Mouse (Mus musculus): ENCODE measurements around the gene Gmeb2. TPM values are rescaled to one million over a fixed set of nuclear protein-coding genes. Genes with fewer than 3 reads are reported as not detected.

Gmeb2 gene
- polyA plus RNA-seq, 1 experiment, result 60.8 TPM

DNA sequence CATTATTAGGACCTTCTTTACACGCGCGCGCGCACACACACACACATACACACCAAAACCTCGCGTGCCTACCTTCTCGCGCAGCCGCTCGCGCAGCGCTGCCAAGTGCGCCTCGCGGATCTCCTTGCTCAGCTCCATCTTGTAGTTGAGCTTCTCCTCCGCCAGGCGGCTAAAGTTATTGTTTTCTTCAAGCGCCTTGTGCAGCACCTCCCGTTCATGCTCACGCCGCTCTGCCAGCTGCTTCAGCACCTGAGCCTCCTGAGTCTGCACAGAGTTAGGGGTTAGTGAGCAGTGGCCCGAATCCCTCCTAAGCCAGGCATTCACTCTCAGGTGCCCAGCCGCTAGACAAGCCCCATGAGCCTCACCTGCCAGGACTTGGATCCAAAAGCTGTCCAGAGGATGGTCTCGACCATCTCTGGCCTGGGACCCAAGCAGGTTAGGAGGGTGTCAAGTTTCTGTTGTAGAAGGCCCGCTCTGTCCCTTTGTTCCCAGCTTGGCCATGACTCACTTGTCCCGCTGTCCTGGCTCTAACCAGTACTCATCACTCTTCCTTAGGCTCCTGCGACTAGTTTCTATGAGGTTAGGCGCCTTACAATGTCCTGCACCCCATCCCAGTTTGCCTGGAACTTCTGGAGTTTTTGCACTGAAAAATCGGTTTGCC is 19.4 kb upstream of the Gmeb2 start:
- DNase-seq, result peak; percentile 67
- Histone ChIP-seq H3K4me3 (ENCODE audit: control insufficient read depth, insufficient read depth, low read length) (no peak overlapping the region), H3K4me1 (replicated peaks; ENCODE audit: control insufficient read depth, insufficient read depth, low read length) (no peaks in the 10 kb centered on the region), H3K36me3 (ENCODE audit: control insufficient read depth, insufficient read depth, low read length) (no peaks in the 10 kb centered on the region), H3K27me3 (ENCODE audit: control insufficient read depth, insufficient read depth, low read length) (peaks cover under 1% of the 10 kb centered on the region; the same call in 1 of the 2 replicates), H3K27ac (ENCODE audit: control insufficient read depth, insufficient read depth, low read length) (no peak overlapping the region)
- peak; percentile 62; the same call in 1 of the 2 replicates for TF ChIP-seq CTCF (IDR thresholded peaks at IDR 0.05; ENCODE audit: borderline replicate concordance, control insufficient read depth, extremely low read depth, insufficient read depth, low read length, poor library complexity)
- no peak for TF ChIP-seq POLR2A (IDR thresholded peaks at IDR 0.05; ENCODE audit: control insufficient read depth, extremely low read depth, insufficient read depth, low read length, poor library complexity)
- 37% methylated on average over 30 of the region's 30 CpGs for WGBS

DNA sequence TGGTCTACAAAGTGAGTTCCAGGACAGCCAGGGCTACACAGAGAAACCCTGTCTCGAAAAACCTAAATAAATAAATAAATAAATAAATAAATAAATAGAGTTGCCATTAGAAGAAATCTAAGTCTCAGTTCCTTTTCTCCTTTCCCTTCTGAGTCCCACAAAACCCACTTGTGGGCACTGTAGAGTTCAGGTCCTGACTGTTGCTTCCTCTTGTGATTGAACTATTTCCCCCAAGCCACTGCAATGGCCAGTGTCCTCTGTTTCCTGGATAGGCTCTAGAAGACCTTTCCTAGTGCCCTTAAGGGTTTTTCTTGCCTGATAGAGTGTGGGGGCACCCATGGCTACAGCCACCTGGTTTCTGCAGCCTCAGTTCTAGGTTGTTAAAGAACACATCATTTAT is 17.1 kb upstream of the Gmeb2 start:
- no peak for TF ChIP-seq POLR2A (IDR thresholded peaks at IDR 0.05; ENCODE audit: control insufficient read depth, extremely low read depth, insufficient read depth, low read length, poor library complexity)
- no peak for TF ChIP-seq CTCF (IDR thresholded peaks at IDR 0.05; ENCODE audit: borderline replicate concordance, control insufficient read depth, extremely low read depth, insufficient read depth, low read length, poor library complexity)
- Histone ChIP-seq H3K27me3 (ENCODE audit: control insufficient read depth, insufficient read depth, low read length) (no peaks in the 10 kb centered on the region), H3K27ac (ENCODE audit: control insufficient read depth, insufficient read depth, low read length) (no peak overlapping the region), H3K4me3 (ENCODE audit: control insufficient read depth, insufficient read depth, low read length) (no peak overlapping the region), H3K36me3 (ENCODE audit: control insufficient read depth, insufficient read depth, low read length) (no peaks in the 10 kb centered on the region), H3K4me1 (replicated peaks; ENCODE audit: control insufficient read depth, insufficient read depth, low read length) (no peaks in the 10 kb centered on the region)
- DNase-seq, result no peak
- 68% methylated on average over 1 of the region's 1 CpGs for WGBS

DNA sequence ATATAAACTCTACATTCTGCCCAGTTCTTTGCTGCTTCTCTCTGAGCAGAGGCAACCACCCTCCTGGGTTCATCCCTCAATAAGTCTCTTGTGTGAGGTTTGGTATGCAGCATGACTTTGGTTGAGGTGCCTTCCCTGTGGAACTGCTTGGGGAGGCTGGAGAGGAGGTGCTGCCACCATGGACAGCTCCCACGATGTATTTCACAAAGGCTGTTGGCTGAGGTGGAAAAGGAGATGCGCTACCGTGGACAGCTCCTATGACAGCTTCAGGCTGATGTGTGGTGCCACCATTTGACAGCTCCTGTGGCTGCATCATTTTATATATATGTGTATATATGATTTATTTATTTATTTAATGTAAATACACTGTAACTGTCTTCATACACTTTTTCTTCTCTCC is 14.2 kb upstream of the Gmeb2 start:
- H3K27me3 ChIP-seq (ENCODE audit: control insufficient read depth, insufficient read depth, low read length), result no peaks in the 10 kb centered on the region
- H3K36me3 ChIP-seq (ENCODE audit: control insufficient read depth, insufficient read depth, low read length), result no peaks in the 10 kb centered on the region
- no peak for TF ChIP-seq POLR2A (IDR thresholded peaks at IDR 0.05; ENCODE audit: control insufficient read depth, extremely low read depth, insufficient read depth, low read length, poor library complexity)
- no peak for TF ChIP-seq CTCF (IDR thresholded peaks at IDR 0.05; ENCODE audit: borderline replicate concordance, control insufficient read depth, extremely low read depth, insufficient read depth, low read length, poor library complexity)
- H3K27ac ChIP-seq (ENCODE audit: control insufficient read depth, insufficient read depth, low read length), result no peak overlapping the region
- 68% methylated on average over 3 of the region's 3 CpGs for WGBS
- no peak overlapping the region for H3K4me3 ChIP-seq (ENCODE audit: control insufficient read depth, insufficient read depth, low read length)
- no peaks in the 10 kb centered on the region for H3K4me1 ChIP-seq (replicated peaks; ENCODE audit: control insufficient read depth, insufficient read depth, low read length)
- no peak for DNase-seq

DNA sequence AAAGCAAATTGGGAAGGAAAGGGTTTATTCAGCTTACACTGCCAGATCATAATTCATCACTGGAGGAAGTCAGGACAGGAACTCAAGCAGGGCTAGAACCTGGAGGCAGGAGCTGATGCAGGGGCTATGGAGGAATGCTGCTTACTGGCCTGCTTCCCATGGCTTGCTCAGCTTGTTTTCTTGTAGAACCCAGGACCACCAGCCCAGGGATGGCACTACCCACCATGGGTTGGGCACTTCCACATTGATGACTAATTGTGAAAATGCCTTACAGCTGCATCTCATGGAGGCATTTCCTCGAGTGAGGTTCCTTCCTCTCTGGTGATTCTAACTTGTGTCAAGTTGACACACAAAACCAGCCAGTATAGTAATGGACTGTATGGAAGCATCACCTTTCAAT is 3.1 kb upstream of the Gmeb2 start:
- H3K36me3 ChIP-seq (ENCODE audit: control insufficient read depth, insufficient read depth, low read length), result no peaks in the 10 kb centered on the region
- WGBS, result 48% methylated on average over 1 of the region's 1 CpGs
- TF ChIP-seq POLR2A (IDR thresholded peaks at IDR 0.05; ENCODE audit: control insufficient read depth, extremely low read depth, insufficient read depth, low read length, poor library complexity) (no peak), CTCF (IDR thresholded peaks at IDR 0.05; ENCODE audit: borderline replicate concordance, control insufficient read depth, extremely low read depth, insufficient read depth, low read length, poor library complexity) (no peak)
- DNase-seq, result no peak
- H3K4me1 ChIP-seq (replicated peaks; ENCODE audit: control insufficient read depth, insufficient read depth, low read length), result 0 out of 2 replicates have a peak, but pooled peaks cover 2% of the 10 kb centered on the region
- no peaks in the 10 kb centered on the region for H3K27me3 ChIP-seq (ENCODE audit: control insufficient read depth, insufficient read depth, low read length)
- no peak overlapping the region for H3K4me3 ChIP-seq (ENCODE audit: control insufficient read depth, insufficient read depth, low read length)
- H3K27ac ChIP-seq (ENCODE audit: control insufficient read depth, insufficient read depth, low read length), result no peak overlapping the region

DNA sequence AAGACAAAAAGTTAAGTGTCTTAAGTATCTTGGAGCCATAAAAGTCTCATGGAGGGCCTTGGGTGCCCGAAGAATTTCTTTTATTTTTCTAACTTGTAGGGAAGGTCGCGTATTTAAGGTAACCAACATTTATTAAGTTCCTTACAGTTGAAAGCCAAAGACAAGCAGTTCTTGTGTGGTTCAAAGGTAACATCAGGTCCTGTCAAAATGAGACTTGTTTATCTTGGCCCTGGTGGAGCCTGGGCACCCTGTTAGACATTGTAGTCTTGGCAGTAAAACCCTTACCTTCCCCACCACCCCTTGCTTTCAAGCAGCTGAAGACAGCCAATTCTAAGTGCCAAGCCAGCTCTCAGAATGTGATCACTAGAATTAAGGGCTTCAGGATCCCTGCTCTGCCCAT is 856 bp upstream of the Gmeb2 start:
- no peak for DNase-seq
- Histone ChIP-seq H3K36me3 (ENCODE audit: control insufficient read depth, insufficient read depth, low read length) (no peaks in the 10 kb centered on the region), H3K27me3 (ENCODE audit: control insufficient read depth, insufficient read depth, low read length) (no peaks in the 10 kb centered on the region), H3K4me1 (replicated peaks; ENCODE audit: control insufficient read depth, insufficient read depth, low read length) (0 out of 2 replicates have a peak, but pooled peaks cover 2% of the 10 kb centered on the region), H3K4me3 (ENCODE audit: control insufficient read depth, insufficient read depth, low read length) (no peak overlapping the region), H3K27ac (ENCODE audit: control insufficient read depth, insufficient read depth, low read length) (no peak overlapping the region)
- TF ChIP-seq CTCF (IDR thresholded peaks at IDR 0.05; ENCODE audit: borderline replicate concordance, control insufficient read depth, extremely low read depth, insufficient read depth, low read length, poor library complexity), result no peak
- TF ChIP-seq POLR2A (IDR thresholded peaks at IDR 0.05; ENCODE audit: control insufficient read depth, extremely low read depth, insufficient read depth, low read length, poor library complexity), result no peak
- 76% methylated on average over 3 of the region's 3 CpGs for WGBS

DNA sequence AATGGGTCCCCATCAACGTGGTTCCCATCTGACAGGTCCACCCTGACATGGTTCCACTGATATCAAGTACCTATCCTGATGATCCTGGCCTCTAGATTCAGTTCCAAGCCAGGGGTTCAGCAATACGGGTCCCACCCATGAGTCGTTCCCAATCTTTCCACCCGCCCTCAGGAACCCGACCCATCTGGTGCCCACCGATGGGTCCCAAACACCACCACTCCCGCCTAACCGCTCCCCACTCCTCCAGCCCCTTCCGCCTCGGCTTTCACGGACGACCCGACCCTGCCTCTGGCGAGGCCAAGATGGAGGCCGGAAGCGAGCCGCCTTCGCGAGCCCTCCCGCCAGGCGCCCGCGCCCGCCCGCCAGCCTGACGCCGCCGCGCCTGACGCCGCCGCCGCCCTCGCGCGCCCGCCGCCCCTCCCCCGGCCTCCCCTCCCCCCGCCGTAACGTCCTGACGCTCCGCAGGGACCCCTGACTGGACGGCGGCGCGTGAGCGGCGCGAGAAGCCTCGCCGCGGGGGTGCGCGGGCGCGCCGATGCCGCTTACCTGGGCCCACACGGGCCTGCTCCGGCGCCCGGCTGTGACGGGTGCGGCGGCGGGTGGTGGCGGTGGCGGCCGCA is 387 bp downstream of the Gmeb2 start:
- peak; percentile 84 for DNase-seq
- Histone ChIP-seq H3K27ac (ENCODE audit: control insufficient read depth, insufficient read depth, low read length) (peak overlapping the region; percentile 83), H3K27me3 (ENCODE audit: control insufficient read depth, insufficient read depth, low read length) (no peaks in the 10 kb centered on the region), H3K36me3 (ENCODE audit: control insufficient read depth, insufficient read depth, low read length) (no peaks in the 10 kb centered on the region), H3K4me3 (ENCODE audit: control insufficient read depth, insufficient read depth, low read length) (peak overlapping the region; percentile 79), H3K4me1 (replicated peaks; ENCODE audit: control insufficient read depth, insufficient read depth, low read length) (0 out of 2 replicates have a peak, but pooled peaks cover 2% of the 10 kb centered on the region)
- TF ChIP-seq POLR2A (IDR thresholded peaks at IDR 0.05; ENCODE audit: control insufficient read depth, extremely low read depth, insufficient read depth, low read length, poor library complexity) (peak; percentile 93), CTCF (IDR thresholded peaks at IDR 0.05; ENCODE audit: borderline replicate concordance, control insufficient read depth, extremely low read depth, insufficient read depth, low read length, poor library complexity) (no peak)
- WGBS, result 4% methylated on average over 47 of the region's 71 CpGs
